Mouse (Mus musculus): ENCODE data around the gene Gm10964.
"Not testable (repeated sequence)": the region's sequence is repeated elsewhere in the genome, so short reads cannot be mapped to it uniquely, and the experiment has no call there.

The Gm10964 gene

GRCm38 (mm10) chr3:103778660-103779059, 39.5 kb downstream of the Gm10964 start:
- DNase-seq (ENCODE audit: low read depth, low spot score): no peak

GRCm38 (mm10) chr3:103779183-103779582, 40.0 kb downstream of the Gm10964 start:
- no peak for DNase-seq (ENCODE audit: low read depth, low spot score)

- peak; percentile 76 for DNase-seq (ENCODE audit: low read depth, low spot score)
Measured at GRCm38 (mm10) chr3:103780271-103780670, 41.1 kb downstream of the Gm10964 start.

- no peak for DNase-seq (ENCODE audit: low read depth, low spot score)
Measured at GRCm38 (mm10) chr3:103780777-103781176, 41.6 kb downstream of the Gm10964 start.

- DNase-seq (ENCODE audit: low read depth, low spot score): no peak
Measured at GRCm38 (mm10) chr3:103782844-103783609, 43.9 kb downstream of the Gm10964 start.

GRCm38 (mm10) chr3:103787225-103787624, 48.1 kb downstream of the Gm10964 start:
- no peak for DNase-seq (ENCODE audit: low read depth, low spot score)

- DNase-seq (ENCODE audit: low read depth, low spot score): no peak
Measured at GRCm38 (mm10) chr3:103789096-103789495, 49.9 kb downstream of the Gm10964 start.

- no peak for DNase-seq (ENCODE audit: low read depth, low spot score)
Measured at GRCm38 (mm10) chr3:103789891-103790345, 50.8 kb downstream of the Gm10964 start.

GRCm38 (mm10) chr3:103790346-103791145, 51.4 kb downstream of the Gm10964 start:
- DNase-seq (ENCODE audit: low read depth, low spot score): no peak

- DNase-seq (ENCODE audit: low read depth, low spot score): peak; percentile 89
Measured at GRCm38 (mm10) chr3:103791230-103792110, 52.3 kb downstream of the Gm10964 start, which contains the start of gene Hipk1. Gene Hipk1, minus strand, starts transcription at chr3:103791563.

GRCm38 (mm10) chr3:103792111-103792406, 52.9 kb downstream of the Gm10964 start:
- DNase-seq (ENCODE audit: low read depth, low spot score): not testable (repeated sequence)

GRCm38 (mm10) chr3:103792566-103792965, 53.4 kb downstream of the Gm10964 start:
- no peak for DNase-seq (ENCODE audit: low read depth, low spot score)
